Mouse (Mus musculus) heart, postnatal 0 days (tissue): ENCODE results near the gene Hnrnpc. TPM values are rescaled to one million over a fixed set of nuclear protein-coding genes. Genes with fewer than 3 reads are reported as not detected.

Experiments used
- ATAC-seq: fragments of 200-750 bp; cut with Nextera tagmentation; 2 replicates; pipeline ENCODE4 v1.8.0; 2017; ENCODE audit warnings: low read depth, moderate number of reproducible peaks, moderate library complexity; ENCODE audit not compliant: insufficient read depth
- DNase-seq: peaks from one replicate; pipeline ENCODE4 v3.0.0-alpha.2; 2016; ENCODE audit warnings: low spot score
- H3K27ac ChIP-seq: fragments of 300-500 bp; sonication (generic); 2 replicates; pipeline ENCODE4 v1.5.1; 2014; ENCODE audit warnings: low read depth, mild to moderate bottlenecking
- H3K27me3 ChIP-seq: fragments of 300-500 bp; sonication (generic); 2 replicates; pipeline ENCODE4 v1.6.1; 2014; ENCODE audit warnings: low read length, mixed read lengths; ENCODE audit not compliant: control insufficient read depth, insufficient read depth
- H3K36me3 ChIP-seq: fragments of 300-500 bp; sonication (generic); replicated peaks from 2 replicates; pipeline ENCODE4 v1.6.1; 2014; ENCODE audit warnings: low read length, mixed read lengths; ENCODE audit not compliant: control insufficient read depth, insufficient read depth
- H3K4me1 ChIP-seq: fragments of 300-500 bp; sonication (generic); 2 replicates; pipeline ENCODE4 v1.6.1; 2014; ENCODE audit warnings: antibody characterized with exemption; ENCODE audit not compliant: control insufficient read depth, insufficient read depth
- H3K4me2 ChIP-seq: fragments of 300-500 bp; sonication (generic); 2 replicates; pipeline ENCODE4 v1.6.1; 2014; ENCODE audit warnings: low read depth, mild to moderate bottlenecking, low read length, moderate library complexity
- H3K4me3 ChIP-seq: fragments of 300-500 bp; sonication (generic); 2 replicates; pipeline ENCODE4 v1.5.1; 2014; ENCODE audit warnings: low read depth, low read length
- H3K9ac ChIP-seq: fragments of 300-500 bp; sonication (generic); replicated peaks from 2 replicates; pipeline ENCODE4 v1.6.1; 2014; ENCODE audit warnings: low read depth, low read length, mixed read lengths
- H3K9me3 ChIP-seq: fragments of 300-500 bp; sonication (generic); replicated peaks from 2 replicates; pipeline ENCODE4 v1.6.1; 2016; ENCODE audit warnings: low read length; ENCODE audit not compliant: control insufficient read depth
- CTCF ChIP-seq: IDR thresholded peaks from 2 replicates; pipeline ENCODE4 v1.5.1; 2016; ENCODE audit warnings: antibody characterized with exemption, control low read depth, low read depth
- EP300 ChIP-seq: IDR thresholded peaks from 2 replicates; pipeline ENCODE4 v1.6.1; 2016; ENCODE audit warnings: antibody characterized with exemption, low read depth
- WGBS: fragments of 180-500 bp; shearing (Covaris S2); extraction: QIAGEN DNeasy Blood & Tissue Kit; methylation state at CpG from one replicate; pipeline ENCODE4 v1.1.7; 2014; 5-methylcytosine and 5-hydroxymethylcytosine counted together
- polyA plus RNA-seq: library from polyadenylated mRNA; unstranded; fragments of >200 nt; fragmentation: Nextera tagmentation; extraction: Ambion mirVana; gene quantifications from 2 replicates; pipeline ENCODE4 v1.2.1, GENCODE M21; 2015
- total RNA-seq: library from RNA; depleted of rRNA; stranded (reverse); fragments of >200 nt; gene quantifications from 2 replicates; pipeline ENCODE4 v1.2.3, GENCODE M21; 2014; ENCODE audit warnings: low replicate concordance

Hnrnpc gene
- total and polyA plus RNA-seq, 2 experiments from 2014 or later: 42.4 to 170 TPM

- Histone ChIP-seq H3K36me3 (peaks cover 38% of the 10 kb centered on the region), H3K27ac (no peak overlapping the region), H3K4me2 (no peak overlapping the region), H3K27me3 (no peaks in the 10 kb centered on the region), H3K4me3 (no peak overlapping the region), H3K9me3 (no peaks in the 10 kb centered on the region), H3K9ac (no peak overlapping the region), H3K4me1 (peaks cover under 1% of the 10 kb centered on the region; the same call in 1 of the 2 replicates)
- no peak for TF ChIP-seq CTCF
- no peak for DNase-seq
- WGBS: 69% methylated on average over 1 of the region's 1 CpGs
- no peak for ATAC-seq
Observed at GRCm38 (mm10) chr14:52094533-52094932, 9.3 kb downstream of the Hnrnpc start.

DNA sequence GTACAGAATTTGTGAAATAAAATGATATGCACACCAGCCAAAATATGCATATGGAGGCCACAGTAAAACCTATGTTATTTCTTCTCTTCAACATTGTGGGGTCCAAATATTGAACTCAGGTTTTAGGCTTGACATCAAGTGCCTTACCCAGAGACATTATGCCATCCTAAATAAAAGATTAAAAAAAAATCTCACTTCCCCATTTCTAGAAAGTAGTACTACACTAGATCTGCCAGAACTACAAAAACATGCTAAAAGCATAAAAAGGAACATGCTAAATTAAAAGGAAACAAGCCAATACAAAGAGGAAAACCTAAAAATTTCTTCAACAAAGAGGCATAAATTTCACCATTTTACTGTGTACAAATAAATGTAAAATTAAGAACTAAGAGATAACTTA lies 20.7 kb downstream of the Hnrnpc start:
- H3K27ac ChIP-seq: no peak overlapping the region
- H3K9me3 ChIP-seq: no peaks in the 10 kb centered on the region
- no peak for ATAC-seq
- no peak overlapping the region for H3K4me2 ChIP-seq
- TF ChIP-seq EP300 (no peak), CTCF (no peak)
- H3K36me3 ChIP-seq: peaks cover 67% of the 10 kb centered on the region
- H3K4me1 ChIP-seq: no peaks in the 10 kb centered on the region
- H3K4me3 ChIP-seq: no peak overlapping the region
- H3K9ac ChIP-seq: no peak overlapping the region
- no peaks in the 10 kb centered on the region for H3K27me3 ChIP-seq
- DNase-seq: no peak

GRCm38 (mm10) chr14:52071599-52072137 lies 32.2 kb downstream of the Hnrnpc start:
- DNase-seq: no peak
- Histone ChIP-seq H3K4me1 (no peaks in the 10 kb centered on the region), H3K9me3 (no peaks in the 10 kb centered on the region), H3K4me3 (no peak overlapping the region), H3K36me3 (peaks cover 54% of the 10 kb centered on the region), H3K9ac (no peak overlapping the region), H3K27me3 (no peaks in the 10 kb centered on the region), H3K27ac (no peak overlapping the region), H3K4me2 (no peak overlapping the region)
- WGBS: 92% methylated on average over 15 of the region's 15 CpGs
- ATAC-seq: no peak
- TF ChIP-seq EP300: no peak
- TF ChIP-seq CTCF: no peak

DNA sequence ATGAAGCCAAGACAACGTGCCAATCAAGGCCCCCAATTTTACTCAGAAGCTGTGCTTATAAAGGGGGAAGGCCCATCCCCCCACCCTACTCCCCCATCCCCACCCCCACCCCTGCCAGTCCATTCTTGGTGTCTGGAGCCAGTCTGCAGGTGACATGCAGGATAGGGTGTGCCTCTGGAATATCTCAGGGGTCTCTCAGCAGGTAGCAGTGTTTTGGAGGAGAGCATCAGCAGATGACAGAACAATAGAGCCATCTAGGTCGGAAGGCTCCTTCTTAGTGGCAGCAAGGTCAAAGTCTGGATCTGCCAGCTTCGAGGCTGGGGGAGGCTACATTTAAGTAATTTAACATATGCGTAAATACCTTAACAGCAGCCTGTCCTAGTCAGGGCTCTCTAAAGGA lies 37.7 kb downstream of the Hnrnpc start:
- ATAC-seq (no peak), DNase-seq (no peak)
- Histone ChIP-seq H3K27me3 (no peaks in the 10 kb centered on the region), H3K4me2 (no peak overlapping the region), H3K4me1 (no peaks in the 10 kb centered on the region), H3K27ac (no peak overlapping the region), H3K4me3 (no peak overlapping the region), H3K9ac (no peak overlapping the region), H3K9me3 (no peaks in the 10 kb centered on the region), H3K36me3 (peaks cover 5% of the 10 kb centered on the region)
- no peak for TF ChIP-seq CTCF
- TF ChIP-seq EP300: no peak
- 65% methylated on average over 4 of the region's 4 CpGs for WGBS

- H3K9me3 ChIP-seq: no peaks in the 10 kb centered on the region
- WGBS: 83% methylated on average over 8 of the region's 8 CpGs
- no peak for DNase-seq
Observed at GRCm38 (mm10) chr14:52061798-52062197, 42.0 kb downstream of the Hnrnpc start.

GRCm38 (mm10) chr14:52060800-52061199 lies 43.0 kb downstream of the Hnrnpc start:
- Histone ChIP-seq H3K4me1 (no peaks in the 10 kb centered on the region), H3K27me3 (no peaks in the 10 kb centered on the region), H3K27ac (no peak overlapping the region), H3K36me3 (no peaks in the 10 kb centered on the region), H3K4me2 (no peak overlapping the region), H3K9me3 (no peaks in the 10 kb centered on the region), H3K9ac (no peak overlapping the region), H3K4me3 (no peak overlapping the region)
- WGBS: 67% methylated on average over 1 of the region's 1 CpGs
- ATAC-seq (no peak), DNase-seq (no peak)
- no peak for TF ChIP-seq CTCF
- TF ChIP-seq EP300: no peak

More at GRCm38 (mm10) chr14:52061798-52062197, 42.0 kb downstream of the Hnrnpc start:
- H3K4me3 ChIP-seq: no peak overlapping the region
- no peaks in the 10 kb centered on the region for H3K36me3 ChIP-seq
- H3K27me3 ChIP-seq: no peaks in the 10 kb centered on the region
- no peak overlapping the region for H3K9ac ChIP-seq
- H3K4me1 ChIP-seq: no peaks in the 10 kb centered on the region
- no peak for ATAC-seq
- TF ChIP-seq CTCF (no peak), EP300 (no peak)
- no peak overlapping the region for H3K4me2 ChIP-seq
- H3K27ac ChIP-seq: no peak overlapping the region
